ENCODE assay signal across 18 mouse cellular contexts in genomic region chr19:24098691-24099090, GRCm38 (mm10).
"Had no signal": no experiment of that assay in that cellular context is flagged by ENCODE, and none has a peak within 500 bp of the region (broad histone marks: within the 10 kb centered on the region; RNA-seq: fewer than 3 reads in every experiment).

No protein-coding gene starts in this region.

- H3K9ac ChIP-seq: liver, embryonic 13.5 days; midbrain, embryonic 12.5 days; midbrain, embryonic 15.5 days; neural tube, embryonic 13.5 days; stomach, embryonic 15.5 days had no signal

- H3K4me3 ChIP-seq: liver, embryonic 13.5 days; midbrain, embryonic 12.5 days; midbrain, embryonic 15.5 days; neural tube, embryonic 13.5 days; stomach, embryonic 15.5 days had no signal

- H3K27ac ChIP-seq: liver, embryonic 13.5 days; macrophage; midbrain, embryonic 12.5 days; midbrain, embryonic 15.5 days; neural tube, embryonic 13.5 days; stomach, embryonic 15.5 days had no signal

- DNase-seq: kidney, adult 18-20 months; kidney, adult 9 months; kidney, postnatal 14 days; kidney, postnatal 4 days; liver, embryonic 13.5 days; lung, adult 2 months; right cerebral cortex, adult 18-20 months; right cerebral cortex, postnatal 25 days; spleen, adult 18-20 months; thymus, adult 2 months; thymus, postnatal 14 days; thymus, postnatal 4 days had no signal

- H3K27me3 ChIP-seq: liver, embryonic 13.5 days; midbrain, embryonic 12.5 days; midbrain, embryonic 15.5 days; neural tube, embryonic 13.5 days; stomach, embryonic 15.5 days had no signal

- H3K9me3 ChIP-seq: liver, embryonic 13.5 days; midbrain, embryonic 12.5 days; midbrain, embryonic 15.5 days; neural tube, embryonic 13.5 days; stomach, embryonic 15.5 days had no signal

- ATAC-seq: intestine, embryonic 16.5 days; midbrain, embryonic 15.5 days had no signal

- H3K4me1 ChIP-seq: liver, embryonic 13.5 days; midbrain, embryonic 12.5 days; midbrain, embryonic 15.5 days; neural tube, embryonic 13.5 days; stomach, embryonic 15.5 days had no signal

- H3K36me3 ChIP-seq: midbrain, embryonic 15.5 days had no signal

- H3K4me2 ChIP-seq: liver, embryonic 13.5 days; midbrain, embryonic 12.5 days; midbrain, embryonic 15.5 days; neural tube, embryonic 13.5 days; stomach, embryonic 15.5 days had no signal
